Mouse (Mus musculus): ENCODE results near the gene Aldh4a1. TPM values are rescaled to one million over a fixed set of nuclear protein-coding genes. Genes with fewer than 3 reads are reported as not detected.
A peak's percentile ranks its signal among the peaks of the same experiment; 100 is the strongest.

Aldh4a1 gene
- polyA plus RNA-seq, 1 experiment from 2014 or later = 7.8 TPM

GRCm38 (mm10) chr4:139637847-139638246 is 15.2 kb downstream of the Aldh4a1 start:
- Histone ChIP-seq H3K4me3 (ENCODE audit: low read depth, low read length) (no peak overlapping the region), H3K4me1 (replicated peaks; ENCODE audit: control insufficient read depth, insufficient read depth, low read length) (peaks cover 17% of the 10 kb centered on the region), H3K27me3 (ENCODE audit: control insufficient read depth, insufficient read depth, low read length) (peaks cover 7% of the 10 kb centered on the region), H3K9ac (ENCODE audit: low read depth, low read length) (no peak overlapping the region), H3K36me3 (ENCODE audit: control insufficient read depth, insufficient read depth, low read length) (no peaks in the 10 kb centered on the region), H3K27ac (ENCODE audit: low read depth, low read length) (no peak overlapping the region), H3K9me3 (ENCODE audit: control insufficient read depth, low read length) (no peaks in the 10 kb centered on the region), H3K4me2 (replicated peaks; ENCODE audit: low read depth, low read length) (no peak overlapping the region)
- no peak for ATAC-seq (ENCODE audit: low FRiP score)
- WGBS = 94% methylated on average over 9 of the region's 9 CpGs
- no peak for DNase-seq (ENCODE audit: low spot score)

GRCm38 (mm10) chr4:139638356-139638755 is 15.7 kb downstream of the Aldh4a1 start:
- H3K27ac ChIP-seq (ENCODE audit: low read depth, low read length) = no peak overlapping the region
- WGBS = 94% methylated on average over 16 of the region's 16 CpGs
- H3K4me3 ChIP-seq (ENCODE audit: low read depth, low read length) = no peak overlapping the region
- DNase-seq (ENCODE audit: low spot score) = no peak
- peaks cover 8% of the 10 kb centered on the region for H3K27me3 ChIP-seq (ENCODE audit: control insufficient read depth, insufficient read depth, low read length)
- H3K4me2 ChIP-seq (replicated peaks; ENCODE audit: low read depth, low read length) = no peak overlapping the region
- no peak for ATAC-seq (ENCODE audit: low FRiP score)
- peaks cover 17% of the 10 kb centered on the region for H3K4me1 ChIP-seq (replicated peaks; ENCODE audit: control insufficient read depth, insufficient read depth, low read length)
- H3K9me3 ChIP-seq (ENCODE audit: control insufficient read depth, low read length) = no peaks in the 10 kb centered on the region
- no peak overlapping the region for H3K9ac ChIP-seq (ENCODE audit: low read depth, low read length)
- H3K36me3 ChIP-seq (ENCODE audit: control insufficient read depth, insufficient read depth, low read length) = no peaks in the 10 kb centered on the region

- Histone ChIP-seq H3K9me3 (ENCODE audit: control insufficient read depth, low read length) (no peaks in the 10 kb centered on the region), H3K4me1 (replicated peaks; ENCODE audit: control insufficient read depth, insufficient read depth, low read length) (peaks cover 17% of the 10 kb centered on the region), H3K27ac (ENCODE audit: low read depth, low read length) (0 out of 2 replicates have a peak overlapping the region, but pooled peaks have one; percentile 45), H3K36me3 (ENCODE audit: control insufficient read depth, insufficient read depth, low read length) (no peaks in the 10 kb centered on the region), H3K27me3 (ENCODE audit: control insufficient read depth, insufficient read depth, low read length) (peaks cover 8% of the 10 kb centered on the region), H3K4me3 (ENCODE audit: low read depth, low read length) (no peak overlapping the region), H3K9ac (ENCODE audit: low read depth, low read length) (no peak overlapping the region), H3K4me2 (replicated peaks; ENCODE audit: low read depth, low read length) (no peak overlapping the region)
- DNase-seq (ENCODE audit: low spot score) = peak; percentile 49
- 23% methylated on average over 12 of the region's 12 CpGs for WGBS
- ATAC-seq (ENCODE audit: low FRiP score) = peak; percentile 26; the same call in 1 of the 2 replicates
These were observed 17.1 kb downstream of the Aldh4a1 start for GRCm38 (mm10) chr4:139639801-139640200.

GRCm38 (mm10) chr4:139640333-139640732 is 17.7 kb downstream of the Aldh4a1 start:
- ATAC-seq (ENCODE audit: low FRiP score) = no peak
- Histone ChIP-seq H3K27me3 (ENCODE audit: control insufficient read depth, insufficient read depth, low read length) (peaks cover 8% of the 10 kb centered on the region), H3K4me2 (replicated peaks; ENCODE audit: low read depth, low read length) (no peak overlapping the region), H3K36me3 (ENCODE audit: control insufficient read depth, insufficient read depth, low read length) (no peaks in the 10 kb centered on the region), H3K4me3 (ENCODE audit: low read depth, low read length) (no peak overlapping the region), H3K27ac (ENCODE audit: low read depth, low read length) (0 out of 2 replicates have a peak overlapping the region, but pooled peaks have one; percentile 45), H3K4me1 (replicated peaks; ENCODE audit: control insufficient read depth, insufficient read depth, low read length) (peaks cover 17% of the 10 kb centered on the region), H3K9me3 (ENCODE audit: control insufficient read depth, low read length) (no peaks in the 10 kb centered on the region), H3K9ac (ENCODE audit: low read depth, low read length) (no peak overlapping the region)
- no peak for DNase-seq (ENCODE audit: low spot score)
- 64% methylated on average over 12 of the region's 12 CpGs for WGBS

- no peak overlapping the region for H3K9ac ChIP-seq (ENCODE audit: low read depth, low read length)
- 56% methylated on average over 6 of the region's 6 CpGs for WGBS
- peaks cover 8% of the 10 kb centered on the region for H3K27me3 ChIP-seq (ENCODE audit: control insufficient read depth, insufficient read depth, low read length)
- H3K9me3 ChIP-seq (ENCODE audit: control insufficient read depth, low read length) = no peaks in the 10 kb centered on the region
- no peak for ATAC-seq (ENCODE audit: low FRiP score)
- no peak for DNase-seq (ENCODE audit: low spot score)
- H3K36me3 ChIP-seq (ENCODE audit: control insufficient read depth, insufficient read depth, low read length) = no peaks in the 10 kb centered on the region
- H3K4me1 ChIP-seq (replicated peaks; ENCODE audit: control insufficient read depth, insufficient read depth, low read length) = peaks cover 17% of the 10 kb centered on the region
- no peak overlapping the region for H3K27ac ChIP-seq (ENCODE audit: low read depth, low read length)
- no peak overlapping the region for H3K4me2 ChIP-seq (replicated peaks; ENCODE audit: low read depth, low read length)
- no peak overlapping the region for H3K4me3 ChIP-seq (ENCODE audit: low read depth, low read length)
These were observed 18.1 kb downstream of the Aldh4a1 start for GRCm38 (mm10) chr4:139640775-139641174.

- no peaks in the 10 kb centered on the region for H3K36me3 ChIP-seq (ENCODE audit: control insufficient read depth, insufficient read depth, low read length)
- H3K27me3 ChIP-seq (ENCODE audit: control insufficient read depth, insufficient read depth, low read length) = peaks cover 8% of the 10 kb centered on the region
- WGBS = 1% methylated on average over 29 of the region's 30 CpGs
- H3K27ac ChIP-seq (ENCODE audit: low read depth, low read length) = no peak overlapping the region; the same call in 1 of the 2 replicates
- H3K9ac ChIP-seq (ENCODE audit: low read depth, low read length) = peak overlapping the region; percentile 27; the same call in 1 of the 2 replicates
- peak overlapping the region; percentile 10; the same call in 1 of the 2 replicates for H3K4me3 ChIP-seq (ENCODE audit: low read depth, low read length)
- DNase-seq (ENCODE audit: low spot score) = peak; percentile 48
- H3K9me3 ChIP-seq (ENCODE audit: control insufficient read depth, low read length) = no peaks in the 10 kb centered on the region
- peaks cover 17% of the 10 kb centered on the region for H3K4me1 ChIP-seq (replicated peaks; ENCODE audit: control insufficient read depth, insufficient read depth, low read length)
- peak overlapping the region; percentile 43 for H3K4me2 ChIP-seq (replicated peaks; ENCODE audit: low read depth, low read length)
- 0 out of 2 replicates have a peak, but pooled peaks have one; percentile 28 for ATAC-seq (ENCODE audit: low FRiP score)
These were observed 19.3 kb downstream of the Aldh4a1 start for GRCm38 (mm10) chr4:139641829-139642425.

- no peaks in the 10 kb centered on the region for H3K36me3 ChIP-seq (ENCODE audit: control insufficient read depth, insufficient read depth, low read length)
- no peak overlapping the region for H3K4me3 ChIP-seq (ENCODE audit: low read depth, low read length)
- H3K27ac ChIP-seq (ENCODE audit: low read depth, low read length) = no peak overlapping the region
- ATAC-seq (ENCODE audit: low FRiP score) = no peak
- no peaks in the 10 kb centered on the region for H3K9me3 ChIP-seq (ENCODE audit: control insufficient read depth, low read length)
- no peak overlapping the region for H3K9ac ChIP-seq (ENCODE audit: low read depth, low read length)
- H3K4me2 ChIP-seq (replicated peaks; ENCODE audit: low read depth, low read length) = no peak overlapping the region
- 15% methylated on average over 9 of the region's 9 CpGs for whole genome bisulfite sequencing
- DNase-seq (ENCODE audit: low spot score) = peak; percentile 91
- H3K4me1 ChIP-seq (replicated peaks; ENCODE audit: control insufficient read depth, insufficient read depth, low read length) = peaks cover 17% of the 10 kb centered on the region
- H3K27me3 ChIP-seq (ENCODE audit: control insufficient read depth, insufficient read depth, low read length) = peaks cover 8% of the 10 kb centered on the region
These were observed 21.3 kb downstream of the Aldh4a1 start for GRCm38 (mm10) chr4:139643972-139644371.

GRCm38 (mm10) chr4:139646916-139647315 is 24.2 kb downstream of the Aldh4a1 start:
- Histone ChIP-seq H3K36me3 (ENCODE audit: control insufficient read depth, insufficient read depth, low read length) (no peaks in the 10 kb centered on the region), H3K4me1 (replicated peaks; ENCODE audit: control insufficient read depth, insufficient read depth, low read length) (peaks cover 4% of the 10 kb centered on the region), H3K9me3 (ENCODE audit: control insufficient read depth, low read length) (no peaks in the 10 kb centered on the region), H3K4me2 (replicated peaks; ENCODE audit: low read depth, low read length) (no peak overlapping the region), H3K27ac (ENCODE audit: low read depth, low read length) (no peak overlapping the region), H3K9ac (ENCODE audit: low read depth, low read length) (no peak overlapping the region), H3K27me3 (ENCODE audit: control insufficient read depth, insufficient read depth, low read length) (peaks cover 5% of the 10 kb centered on the region), H3K4me3 (ENCODE audit: low read depth, low read length) (no peak overlapping the region)
- DNase-seq (ENCODE audit: low spot score) = no peak
- no peak for ATAC-seq (ENCODE audit: low FRiP score)
- 81% methylated on average over 7 of the region's 7 CpGs for WGBS

- H3K4me2 ChIP-seq (replicated peaks; ENCODE audit: low read depth, low read length) = no peak overlapping the region
- no peak for DNase-seq (ENCODE audit: low spot score)
- no peak overlapping the region for H3K4me3 ChIP-seq (ENCODE audit: low read depth, low read length)
- no peaks in the 10 kb centered on the region for H3K36me3 ChIP-seq (ENCODE audit: control insufficient read depth, insufficient read depth, low read length)
- WGBS = 76% methylated on average over 15 of the region's 15 CpGs
- no peak overlapping the region for H3K9ac ChIP-seq (ENCODE audit: low read depth, low read length)
- H3K27me3 ChIP-seq (ENCODE audit: control insufficient read depth, insufficient read depth, low read length) = no peaks in the 10 kb centered on the region
- H3K9me3 ChIP-seq (ENCODE audit: control insufficient read depth, low read length) = no peaks in the 10 kb centered on the region
- ATAC-seq (ENCODE audit: low FRiP score) = no peak
- no peaks in the 10 kb centered on the region for H3K4me1 ChIP-seq (replicated peaks; ENCODE audit: control insufficient read depth, insufficient read depth, low read length)
- peak overlapping the region; percentile 1; the same call in 1 of the 2 replicates for H3K27ac ChIP-seq (ENCODE audit: low read depth, low read length)
These were observed 27.5 kb downstream of the Aldh4a1 start for GRCm38 (mm10) chr4:139650086-139650743.

Data from hindbrain, embryonic 11.5 days (tissue).